Mouse (Mus musculus): ENCODE results near the gene Golt1a. TPM values are rescaled to one million over a fixed set of nuclear protein-coding genes. Genes with fewer than 3 reads are reported as not detected.

The Golt1a gene
- polyA plus RNA-seq, 1 experiment from 2014 or later, result 7.6 TPM

GRCm38 (mm10) chr1:133306842-133307241, 2.8 kb upstream of the Golt1a start:
- ATAC-seq (ENCODE audit: low FRiP score, low TSS enrichment), result peak; percentile 25; the same call in 1 of the 2 replicates
- no peaks in the 10 kb centered on the region for H3K4me1 ChIP-seq (replicated peaks; ENCODE audit: control insufficient read depth, insufficient read depth)
- peak; percentile 82 for DNase-seq (ENCODE audit: low spot score)
- H3K9me3 ChIP-seq (ENCODE audit: control insufficient read depth, low read length), result no peaks in the 10 kb centered on the region
- no peak overlapping the region for H3K4me3 ChIP-seq (ENCODE audit: low read depth, low read length)
- WGBS, result 12% methylated on average over 4 of the region's 4 CpGs
- no peaks in the 10 kb centered on the region for H3K36me3 ChIP-seq (ENCODE audit: control insufficient read depth, insufficient read depth, low read length)
- no peaks in the 10 kb centered on the region for H3K27me3 ChIP-seq (ENCODE audit: control insufficient read depth, insufficient read depth, low read length)
- no peak overlapping the region for H3K4me2 ChIP-seq (replicated peaks; ENCODE audit: low read depth)
- TF ChIP-seq EP300 (optimal IDR thresholded peaks at IDR 0.05) (no peak), CTCF (IDR thresholded peaks at IDR 0.05; ENCODE audit: low read depth) (peak; percentile 93)
- no peak overlapping the region for H3K9ac ChIP-seq (ENCODE audit: low read length)
- H3K27ac ChIP-seq (replicated peaks), result no peak overlapping the region

GRCm38 (mm10) chr1:133307318-133307717, 2.3 kb upstream of the Golt1a start:
- DNase-seq (ENCODE audit: low spot score), result peak; percentile 49
- 12% methylated on average over 6 of the region's 6 CpGs for whole genome bisulfite sequencing
- no peaks in the 10 kb centered on the region for H3K27me3 ChIP-seq (ENCODE audit: control insufficient read depth, insufficient read depth, low read length)

GRCm38 (mm10) chr1:133311240-133311639, 1.6 kb downstream of the Golt1a start:
- Histone ChIP-seq H3K4me1 (replicated peaks; ENCODE audit: control insufficient read depth, insufficient read depth) (no peaks in the 10 kb centered on the region), H3K36me3 (ENCODE audit: control insufficient read depth, insufficient read depth, low read length) (no peaks in the 10 kb centered on the region), H3K4me2 (replicated peaks; ENCODE audit: low read depth) (no peak overlapping the region), H3K27ac (replicated peaks) (no peak overlapping the region; the same call in 1 of the 2 replicates), H3K27me3 (ENCODE audit: control insufficient read depth, insufficient read depth, low read length) (no peaks in the 10 kb centered on the region), H3K4me3 (ENCODE audit: low read depth, low read length) (no peak overlapping the region), H3K9me3 (ENCODE audit: control insufficient read depth, low read length) (no peaks in the 10 kb centered on the region), H3K9ac (ENCODE audit: low read length) (no peak overlapping the region)
- DNase-seq (ENCODE audit: low spot score), result no peak
- no peak for TF ChIP-seq EP300 (optimal IDR thresholded peaks at IDR 0.05)
- peak; percentile 65 for TF ChIP-seq CTCF (IDR thresholded peaks at IDR 0.05; ENCODE audit: low read depth)
- 64% methylated on average over 4 of the region's 4 CpGs for WGBS
- ATAC-seq (ENCODE audit: low FRiP score, low TSS enrichment), result no peak

More at GRCm38 (mm10) chr1:133307318-133307717, 2.3 kb upstream of the Golt1a start:
- Histone ChIP-seq H3K9ac (ENCODE audit: low read length) (no peak overlapping the region), H3K4me3 (ENCODE audit: low read depth, low read length) (no peak overlapping the region), H3K4me2 (replicated peaks; ENCODE audit: low read depth) (no peak overlapping the region), H3K9me3 (ENCODE audit: control insufficient read depth, low read length) (no peaks in the 10 kb centered on the region), H3K4me1 (replicated peaks; ENCODE audit: control insufficient read depth, insufficient read depth) (no peaks in the 10 kb centered on the region), H3K36me3 (ENCODE audit: control insufficient read depth, insufficient read depth, low read length) (no peaks in the 10 kb centered on the region), H3K27ac (replicated peaks) (no peak overlapping the region)
- ATAC-seq (ENCODE audit: low FRiP score, low TSS enrichment), result no peak
- TF ChIP-seq CTCF (IDR thresholded peaks at IDR 0.05; ENCODE audit: low read depth), result peak; percentile 84
- TF ChIP-seq EP300 (optimal IDR thresholded peaks at IDR 0.05), result no peak

- Histone ChIP-seq H3K27ac (replicated peaks) (no peak overlapping the region), H3K36me3 (ENCODE audit: control insufficient read depth, insufficient read depth, low read length) (no peaks in the 10 kb centered on the region), H3K4me3 (ENCODE audit: low read depth, low read length) (no peak overlapping the region), H3K4me2 (replicated peaks; ENCODE audit: low read depth) (no peak overlapping the region), H3K9me3 (ENCODE audit: control insufficient read depth, low read length) (no peaks in the 10 kb centered on the region), H3K27me3 (ENCODE audit: control insufficient read depth, insufficient read depth, low read length) (no peaks in the 10 kb centered on the region), H3K4me1 (replicated peaks; ENCODE audit: control insufficient read depth, insufficient read depth) (no peaks in the 10 kb centered on the region), H3K9ac (ENCODE audit: low read length) (no peak overlapping the region)
- ATAC-seq (ENCODE audit: low FRiP score, low TSS enrichment) (no peak), DNase-seq (ENCODE audit: low spot score) (no peak)
- TF ChIP-seq CTCF (IDR thresholded peaks at IDR 0.05; ENCODE audit: low read depth), result no peak
- TF ChIP-seq EP300 (optimal IDR thresholded peaks at IDR 0.05), result no peak
- WGBS, result 24% methylated on average over 10 of the region's 10 CpGs
Measured at GRCm38 (mm10) chr1:133311946-133312345, 2.3 kb downstream of the Golt1a start.

GRCm38 (mm10) chr1:133314364-133314763, 4.8 kb downstream of the Golt1a start:
- Histone ChIP-seq H3K4me3 (ENCODE audit: low read depth, low read length) (no peak overlapping the region), H3K27me3 (ENCODE audit: control insufficient read depth, insufficient read depth, low read length) (no peaks in the 10 kb centered on the region), H3K4me2 (replicated peaks; ENCODE audit: low read depth) (no peak overlapping the region), H3K9ac (ENCODE audit: low read length) (no peak overlapping the region), H3K9me3 (ENCODE audit: control insufficient read depth, low read length) (no peaks in the 10 kb centered on the region), H3K4me1 (replicated peaks; ENCODE audit: control insufficient read depth, insufficient read depth) (no peaks in the 10 kb centered on the region), H3K27ac (replicated peaks) (no peak overlapping the region), H3K36me3 (ENCODE audit: control insufficient read depth, insufficient read depth, low read length) (no peaks in the 10 kb centered on the region)
- DNase-seq (ENCODE audit: low spot score) (peak; percentile 76), ATAC-seq (ENCODE audit: low FRiP score, low TSS enrichment) (no peak)
- WGBS, result 29% methylated on average over 8 of the region's 8 CpGs
- TF ChIP-seq EP300 (optimal IDR thresholded peaks at IDR 0.05) (no peak), CTCF (IDR thresholded peaks at IDR 0.05; ENCODE audit: low read depth) (peak; percentile 82)

GRCm38 (mm10) chr1:133315775-133316174, 6.2 kb downstream of the Golt1a start:
- no peak overlapping the region for H3K27ac ChIP-seq (replicated peaks)
- H3K36me3 ChIP-seq (ENCODE audit: control insufficient read depth, insufficient read depth, low read length), result no peaks in the 10 kb centered on the region
- no peak overlapping the region for H3K4me2 ChIP-seq (replicated peaks; ENCODE audit: low read depth)
- no peak overlapping the region for H3K9ac ChIP-seq (ENCODE audit: low read length)
- H3K4me3 ChIP-seq (ENCODE audit: low read depth, low read length), result no peak overlapping the region
- TF ChIP-seq CTCF (IDR thresholded peaks at IDR 0.05; ENCODE audit: low read depth) (no peak), EP300 (optimal IDR thresholded peaks at IDR 0.05) (no peak)
- WGBS, result 76% methylated on average over 6 of the region's 6 CpGs
- H3K4me1 ChIP-seq (replicated peaks; ENCODE audit: control insufficient read depth, insufficient read depth), result no peaks in the 10 kb centered on the region
- ATAC-seq (ENCODE audit: low FRiP score, low TSS enrichment) (no peak), DNase-seq (ENCODE audit: low spot score) (no peak)
- no peaks in the 10 kb centered on the region for H3K27me3 ChIP-seq (ENCODE audit: control insufficient read depth, insufficient read depth, low read length)
- H3K9me3 ChIP-seq (ENCODE audit: control insufficient read depth, low read length), result no peaks in the 10 kb centered on the region
